Mouse (Mus musculus) heart, embryonic 11.5 days (tissue): ENCODE measurements around the gene Vmn2r42. TPM values are rescaled to one million over a fixed set of nuclear protein-coding genes. Genes with fewer than 3 reads are reported as not detected.
"Not testable (repeated sequence)": the region's sequence is repeated elsewhere in the genome, so short reads cannot be mapped to it uniquely, and the experiment has no call there.

ENCODE experiments used
- ATAC-seq: fragments of 200-750 bp; cut with Nextera tagmentation; replicated peaks from 2 replicates; pipeline ENCODE4 v1.8.0; 2017; ENCODE audit warnings: moderate library complexity; ENCODE audit not compliant: insufficient number of reproducible peaks, low FRiP score, low TSS enrichment
- H3K27ac ChIP-seq: fragments of 300-500 bp; sonication (generic); 2 replicates; pipeline ENCODE4 v1.5.1; 2014; ENCODE audit warnings: mild to moderate bottlenecking, low read depth, low read length
- H3K27me3 ChIP-seq: fragments of 300-500 bp; sonication (generic); 2 replicates; pipeline ENCODE4 v1.6.1; 2014; ENCODE audit warnings: mild to moderate bottlenecking, low read length, mixed read lengths; ENCODE audit not compliant: control insufficient read depth, insufficient read depth
- H3K36me3 ChIP-seq: fragments of 300-500 bp; sonication (generic); 2 replicates; pipeline ENCODE4 v1.6.1; 2014; ENCODE audit warnings: mild to moderate bottlenecking, low read length, moderate library complexity, mixed read lengths; ENCODE audit not compliant: control insufficient read depth, insufficient read depth
- H3K4me1 ChIP-seq: fragments of 300-500 bp; sonication (generic); 2 replicates; pipeline ENCODE4 v1.6.1; 2014; ENCODE audit warnings: low read length; ENCODE audit not compliant: control insufficient read depth, insufficient read depth
- H3K4me2 ChIP-seq: fragments of 300-500 bp; sonication (generic); 2 replicates; pipeline ENCODE4 v1.6.1; 2014; ENCODE audit warnings: mild to moderate bottlenecking, moderate library complexity
- H3K4me3 ChIP-seq: fragments of 300-500 bp; sonication (generic); 2 replicates; pipeline ENCODE4 v1.5.1; 2014; ENCODE audit warnings: low read depth, low read length
- H3K9ac ChIP-seq: fragments of 300-500 bp; sonication (generic); 2 replicates; pipeline ENCODE4 v1.6.1; 2014; ENCODE audit warnings: mild to moderate bottlenecking, low read depth, low read length, moderate library complexity
- H3K9me3 ChIP-seq: fragments of 300-500 bp; sonication (generic); replicated peaks from 2 replicates; pipeline ENCODE4 v1.6.1; 2016; ENCODE audit warnings: low read length; ENCODE audit not compliant: control insufficient read depth
- whole genome bisulfite sequencing: fragments of 180-500 bp; shearing (Covaris S2); extraction: QIAGEN DNeasy Blood & Tissue Kit; methylation state at CpG from one replicate; pipeline ENCODE4 v1.1.7; 2014; ENCODE audit not compliant: insufficient replicate concordance; 5-methylcytosine and 5-hydroxymethylcytosine counted together
- polyA plus RNA-seq: library from polyadenylated mRNA; unstranded; fragments of >200 nt; fragmentation: Nextera tagmentation; extraction: Ambion mirVana; gene quantifications from 2 replicates; pipeline ENCODE4 v1.2.1, GENCODE M21; 2014

Vmn2r42 gene
- polyA plus RNA-seq = not detected in 2 replicates

DNA sequence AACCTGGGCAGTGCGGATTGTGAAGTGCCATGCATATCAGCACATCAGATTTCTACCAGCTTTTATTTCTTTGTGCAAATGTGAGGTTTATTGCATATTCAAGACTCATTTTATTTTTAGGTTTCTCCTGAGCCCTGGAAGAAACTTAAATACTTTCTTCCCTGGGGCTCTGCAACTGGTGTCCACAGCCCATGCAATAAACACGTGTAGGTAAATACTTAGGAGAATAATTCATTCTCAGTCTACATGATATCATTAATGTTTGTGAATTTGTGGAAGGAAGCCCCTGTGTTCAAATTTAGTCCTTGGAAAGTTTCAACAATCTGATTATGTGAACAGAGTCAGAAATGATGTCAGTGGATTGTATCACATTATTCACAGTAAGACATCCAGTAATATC lies at the start of gene Vmn2r42:
Gene Vmn2r42 (minus strand): TSS at position 101 of the 400 bp plus-strand sequence.
- not testable (repeated sequence) for H3K27me3 ChIP-seq, H3K4me1 ChIP-seq, H3K9ac ChIP-seq, H3K4me2 ChIP-seq, H3K27ac ChIP-seq, H3K4me3 ChIP-seq, ATAC-seq, H3K9me3 ChIP-seq, H3K36me3 ChIP-seq
- WGBS = no CpG with 5 or more reads among the region's 2 CpGs

DNA sequence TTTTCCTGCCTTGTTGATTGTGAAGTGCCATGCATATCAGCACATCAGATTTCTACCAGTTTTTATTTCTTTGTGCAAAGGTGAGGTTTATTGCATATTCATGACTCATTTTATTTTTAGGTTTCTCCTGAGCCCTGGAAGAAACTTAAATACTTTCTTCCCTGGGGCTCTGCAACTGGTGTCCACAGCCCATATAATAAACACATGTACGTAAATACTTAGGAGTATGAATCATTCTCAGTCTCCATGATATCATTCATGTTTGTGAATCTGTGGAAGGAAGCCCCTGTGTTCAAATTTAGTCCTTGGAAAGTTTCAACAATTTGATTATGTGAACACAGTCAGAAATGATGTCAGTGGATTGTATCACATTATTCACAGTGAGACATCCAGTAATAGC lies 38.6 kb downstream of the Vmn2r42 start, which contains the start of gene Vmn2r41:
Gene Vmn2r41 (minus strand): TSS at position 101 of the 400 bp plus-strand sequence.
- H3K9me3 ChIP-seq, H3K4me2 ChIP-seq, H3K27ac ChIP-seq, H3K4me1 ChIP-seq, ATAC-seq, H3K9ac ChIP-seq, H3K4me3 ChIP-seq, H3K27me3 ChIP-seq, H3K36me3 ChIP-seq: not testable (repeated sequence)
- no CpG with 5 or more reads among the region's 1 CpGs for WGBS

Other genes starting within 250 kb of the Vmn2r42 start
- not detected in 2 replicates for gene Vmn2r41, start 38.7 kb downstream of the Vmn2r42 start, polyA plus RNA-seq
- gene Vmn2r43, start 60.3 kb upstream of the Vmn2r42 start, polyA plus RNA-seq = not detected in 2 replicates
- not detected in 2 replicates for gene Vmn2r44, start 183.0 kb upstream of the Vmn2r42 start, polyA plus RNA-seq